Mouse (Mus musculus): ENCODE results near the gene Ptprk.

Gene Ptprk

GRCm38 (mm10) chr10:28523992-28524735 lies 449.5 kb downstream of the Ptprk start:
- no peak for DNase-seq (ENCODE audit: low read depth, low spot score)

- no peak for DNase-seq (ENCODE audit: low read depth, low spot score)
Observed at GRCm38 (mm10) chr10:28540595-28540994, 466.0 kb downstream of the Ptprk start.

GRCm38 (mm10) chr10:28542754-28543153 lies 468.1 kb downstream of the Ptprk start:
- DNase-seq (ENCODE audit: low read depth, low spot score), result no peak

- no peak for DNase-seq (ENCODE audit: low read depth, low spot score)
Observed at GRCm38 (mm10) chr10:28550549-28550948, 475.9 kb downstream of the Ptprk start.

DNA sequence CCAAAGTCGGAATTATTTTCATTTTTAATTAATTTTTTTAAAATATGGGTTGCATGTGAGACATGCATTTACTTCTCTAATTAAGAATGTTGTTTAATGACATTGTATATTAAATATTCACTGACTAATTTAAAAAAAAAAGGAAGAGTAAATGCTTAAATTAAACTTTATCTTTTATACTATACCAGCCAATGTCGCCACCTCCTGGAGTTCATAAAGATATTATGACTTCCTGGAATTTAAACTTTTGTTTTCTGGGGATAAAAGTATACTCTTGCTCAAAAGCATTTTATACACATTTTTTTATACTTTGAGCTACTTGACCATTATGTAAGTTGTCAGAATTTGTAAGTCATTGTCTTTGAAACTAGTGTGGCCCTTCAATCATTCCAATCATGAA lies 477.4 kb downstream of the Ptprk start:
- no peak for DNase-seq (ENCODE audit: low read depth, low spot score)

- no peak for DNase-seq (ENCODE audit: low read depth, low spot score)
Observed at GRCm38 (mm10) chr10:28564110-28564674, 489.6 kb downstream of the Ptprk start.

DNA sequence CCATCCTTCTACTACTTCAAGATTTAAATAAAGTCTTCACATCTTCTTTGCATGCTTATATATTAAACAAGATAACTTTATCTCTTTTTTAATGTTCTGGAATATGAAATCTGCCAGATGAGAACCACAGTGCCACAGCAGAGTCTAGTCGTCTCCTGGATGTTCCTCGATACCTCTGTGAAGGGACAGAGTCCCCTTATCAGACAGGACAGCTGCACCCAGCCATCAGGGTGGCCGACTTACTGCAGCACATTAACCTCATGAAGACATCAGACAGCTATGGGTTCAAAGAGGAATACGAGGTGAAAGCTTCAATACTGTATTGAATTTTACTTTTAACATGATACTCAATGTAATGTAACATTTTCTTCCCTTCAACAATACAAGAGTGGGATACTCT lies 491.8 kb downstream of the Ptprk start:
- DNase-seq (ENCODE audit: low read depth, low spot score), result no peak

- DNase-seq (ENCODE audit: low read depth, low spot score), result no peak
Observed at GRCm38 (mm10) chr10:28566828-28567227, 492.2 kb downstream of the Ptprk start.

DNA sequence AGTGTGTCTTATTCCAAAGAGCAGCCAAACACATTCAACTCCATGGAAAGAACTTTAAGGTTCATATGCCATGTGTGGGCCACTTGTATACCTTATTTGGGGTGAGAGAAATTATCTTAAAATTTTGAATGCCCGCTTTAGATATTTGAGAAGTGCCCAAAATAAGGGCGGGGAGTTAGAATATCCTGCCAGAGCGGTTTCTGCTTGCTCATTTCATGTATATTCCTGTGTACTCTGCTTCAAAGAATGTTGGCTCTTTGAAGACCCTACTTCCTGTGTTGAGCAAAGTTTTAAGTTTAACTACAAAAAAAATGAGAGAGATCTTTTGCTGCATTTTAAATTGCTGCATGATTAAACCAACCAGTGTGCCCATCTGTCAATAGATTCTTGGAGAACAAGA lies 492.8 kb downstream of the Ptprk start:
- DNase-seq (ENCODE audit: low read depth, low spot score), result no peak

DNA sequence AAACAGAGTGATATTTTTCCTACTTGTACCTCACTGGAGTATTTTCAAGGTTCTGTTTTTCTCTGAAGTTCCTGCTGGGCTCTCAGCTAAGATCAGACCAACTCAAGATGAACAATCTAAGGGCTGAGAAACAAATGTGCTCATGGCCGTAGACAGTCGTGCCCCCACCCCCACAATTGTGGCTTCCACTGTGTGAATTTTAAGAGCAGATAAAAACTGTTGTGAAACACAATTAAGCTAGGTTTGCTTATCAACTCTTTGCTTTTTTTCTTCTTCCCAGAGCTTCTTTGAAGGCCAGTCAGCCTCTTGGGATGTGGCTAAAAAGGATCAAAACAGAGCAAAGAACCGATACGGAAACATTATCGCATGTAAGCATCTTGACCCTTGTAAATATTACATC lies 493.4 kb downstream of the Ptprk start:
- DNase-seq (ENCODE audit: low read depth, low spot score), result no peak

DNA sequence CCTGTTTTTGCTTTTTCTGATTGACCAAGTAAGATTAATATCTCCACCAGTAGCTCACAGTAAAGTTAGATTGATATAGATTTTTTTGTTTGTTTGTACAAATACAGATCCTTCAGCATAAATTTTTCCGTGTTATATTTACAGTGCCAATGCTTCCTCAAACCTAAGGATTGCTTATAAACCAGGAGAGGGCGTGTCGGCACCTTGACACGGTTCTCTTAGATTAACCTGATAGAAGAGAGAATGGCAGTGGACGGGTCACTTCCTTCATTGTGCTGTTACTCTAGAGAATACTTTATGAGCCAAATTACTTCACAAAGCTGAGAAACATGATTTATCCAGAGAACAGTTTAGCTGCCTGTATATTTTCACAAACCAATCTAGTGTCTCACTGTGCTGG lies 505.0 kb downstream of the Ptprk start:
- no peak for DNase-seq (ENCODE audit: low read depth, low spot score)

DNA sequence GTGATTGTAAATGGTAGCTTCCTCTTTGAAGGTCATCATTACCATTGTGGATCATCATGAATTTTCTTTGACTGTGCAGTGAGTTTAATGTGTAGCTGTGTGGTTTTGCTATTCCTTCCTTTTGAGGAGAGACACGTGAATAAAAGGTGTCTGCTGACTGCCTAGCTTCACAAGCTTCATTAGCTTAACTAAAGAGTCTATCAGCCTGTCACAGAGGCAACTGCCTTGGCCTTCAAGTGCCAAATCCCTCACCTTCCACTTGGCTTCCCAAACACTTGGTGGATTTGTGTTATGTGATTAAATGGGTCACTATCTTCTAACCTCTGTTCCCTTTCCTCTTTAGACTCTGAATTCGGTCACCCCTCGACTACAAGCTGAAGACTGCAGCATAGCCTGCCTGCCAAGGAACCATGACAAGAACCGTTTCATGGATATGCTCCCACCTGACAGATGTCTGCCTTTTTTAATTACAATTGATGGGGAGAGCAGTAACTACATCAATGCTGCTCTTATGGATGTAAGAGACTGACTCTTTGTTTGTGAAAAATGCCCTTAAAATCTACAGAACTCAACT lies 512.0 kb downstream of the Ptprk start:
- peak; percentile 10 for DNase-seq (ENCODE audit: low read depth, low spot score)

DNA sequence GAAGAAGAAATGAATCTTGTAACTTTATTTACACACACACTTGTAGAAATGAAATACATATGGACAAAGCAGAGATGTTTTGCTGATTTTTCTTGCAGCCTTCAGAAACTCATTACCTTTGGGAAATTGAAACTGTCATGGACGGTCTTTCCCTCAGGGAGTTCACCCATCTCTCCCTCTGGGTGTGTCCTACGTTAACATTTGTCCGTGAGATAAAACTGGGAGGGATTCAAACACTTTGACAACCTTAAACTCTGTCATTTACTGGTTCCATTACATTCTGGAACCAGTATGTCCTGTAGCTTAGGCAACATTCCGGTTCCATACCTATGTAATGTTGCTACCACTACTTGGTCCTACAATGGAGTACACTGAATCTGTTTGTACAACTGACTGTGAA lies 513.8 kb downstream of the Ptprk start:
- DNase-seq (ENCODE audit: low read depth, low spot score), result no peak

DNA sequence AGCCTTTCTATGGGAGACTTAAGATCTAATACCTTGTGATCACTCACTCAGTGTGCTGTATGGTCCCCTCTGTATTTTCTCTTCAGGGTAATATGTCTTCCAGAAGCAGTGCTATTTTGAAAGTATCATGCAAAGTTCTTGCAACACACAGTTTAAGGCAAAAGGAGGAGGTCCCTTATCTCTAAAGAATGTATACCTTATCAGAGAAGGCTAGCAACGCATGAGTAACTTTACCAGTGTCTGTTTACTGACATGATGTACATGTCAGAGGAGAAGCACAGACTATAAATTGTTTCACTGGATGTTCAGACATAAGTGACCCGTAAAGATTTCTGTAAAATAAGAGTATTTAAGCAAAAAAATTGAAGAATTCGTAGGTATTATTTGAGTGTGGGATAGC lies 516.2 kb downstream of the Ptprk start:
- DNase-seq (ENCODE audit: low read depth, low spot score), result no peak

- no peak for DNase-seq (ENCODE audit: low read depth, low spot score)
Observed at GRCm38 (mm10) chr10:28593566-28594292, 519.1 kb downstream of the Ptprk start.

DNA sequence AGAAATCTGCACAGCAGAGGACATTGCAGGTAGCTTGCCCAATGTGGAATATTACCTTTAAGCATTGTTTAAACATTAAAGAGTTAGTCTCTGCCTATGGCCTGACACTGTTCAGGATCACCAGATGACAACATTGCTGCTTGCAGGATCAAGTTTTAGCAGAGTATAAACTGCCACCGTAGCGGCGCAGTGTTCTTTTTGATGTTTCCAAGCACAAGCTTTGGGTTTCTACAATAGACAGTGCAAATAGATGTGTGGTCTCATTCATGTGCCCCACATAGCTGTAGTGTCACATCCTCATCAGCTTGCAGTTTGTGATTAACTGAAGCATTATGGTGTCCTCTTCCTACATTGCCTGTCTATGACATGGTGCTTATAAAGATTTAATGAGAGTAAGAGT lies 522.3 kb downstream of the Ptprk start:
- DNase-seq (ENCODE audit: low read depth, low spot score), result no peak

- no peak for DNase-seq (ENCODE audit: low read depth, low spot score)
Observed at GRCm38 (mm10) chr10:28609136-28609535, 534.5 kb downstream of the Ptprk start.

GRCm38 (mm10) chr10:28614396-28614795 lies 539.8 kb downstream of the Ptprk start:
- DNase-seq (ENCODE audit: low read depth, low spot score), result no peak

DNA sequence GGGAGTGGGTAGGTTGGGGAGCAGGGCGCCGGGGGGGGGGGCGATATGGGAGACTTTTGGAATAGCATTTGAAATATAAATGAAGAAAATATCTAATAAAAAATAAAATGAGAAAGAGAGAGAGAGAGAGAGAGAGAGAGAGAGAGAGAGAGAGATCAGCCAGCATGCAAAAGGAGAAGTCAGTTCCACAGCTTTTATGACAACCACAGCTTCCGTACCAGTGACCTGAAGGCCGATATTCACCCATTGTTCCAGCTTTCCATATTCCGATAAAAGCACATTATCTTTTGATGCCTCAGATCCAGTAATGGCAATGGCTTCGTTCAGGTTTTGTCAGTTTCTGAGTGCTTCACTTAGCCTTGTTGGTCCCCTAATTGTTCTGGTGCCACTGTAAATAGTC lies 542.6 kb downstream of the Ptprk start:
- DNase-seq (ENCODE audit: low read depth, low spot score), result no peak

GRCm38 (mm10) chr10:28618002-28618401 lies 543.4 kb downstream of the Ptprk start:
- DNase-seq (ENCODE audit: low read depth, low spot score), result no peak

DNA sequence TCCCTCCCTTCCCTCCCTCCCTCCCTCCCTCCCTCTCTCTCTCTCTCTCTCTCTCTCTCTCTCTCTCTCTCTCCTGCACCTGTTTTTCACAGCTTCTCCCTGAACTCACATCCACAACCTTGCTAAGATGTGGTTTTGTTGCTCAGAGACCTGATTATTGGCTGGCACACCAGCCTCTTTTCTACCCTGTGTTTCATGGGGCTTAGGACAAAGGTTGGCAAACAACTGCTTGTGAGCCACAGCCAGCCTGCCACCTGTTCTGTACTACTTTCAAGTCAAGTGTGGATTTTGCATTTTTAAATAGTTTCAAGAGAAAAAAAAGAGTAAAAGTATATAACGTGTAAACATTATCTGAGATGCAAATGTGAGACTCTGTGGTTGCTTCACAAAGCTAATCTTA lies 544.8 kb downstream of the Ptprk start:
- DNase-seq (ENCODE audit: low read depth, low spot score), result no peak

DNA sequence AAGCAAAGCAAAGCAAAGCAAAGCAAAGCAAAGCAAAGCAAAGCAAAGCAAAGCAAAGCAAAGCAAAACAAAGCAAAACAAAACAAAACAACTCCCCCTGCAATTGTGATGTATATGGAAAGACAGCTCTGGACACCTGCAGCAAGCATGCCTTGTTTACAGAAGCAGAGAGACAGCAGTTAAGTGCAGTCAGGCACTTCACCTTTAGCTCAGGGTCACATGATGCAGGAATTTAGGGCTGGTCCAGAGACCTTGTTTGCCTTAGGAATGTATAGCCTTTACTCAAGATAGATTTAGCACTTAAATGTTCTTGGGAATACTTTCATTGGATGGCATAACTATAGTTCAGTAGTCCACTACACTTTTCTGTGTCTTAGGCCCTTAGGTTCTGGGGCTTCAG lies 561.5 kb downstream of the Ptprk start:
- peak; percentile 83 for DNase-seq (ENCODE audit: low read depth, low spot score)

DNA sequence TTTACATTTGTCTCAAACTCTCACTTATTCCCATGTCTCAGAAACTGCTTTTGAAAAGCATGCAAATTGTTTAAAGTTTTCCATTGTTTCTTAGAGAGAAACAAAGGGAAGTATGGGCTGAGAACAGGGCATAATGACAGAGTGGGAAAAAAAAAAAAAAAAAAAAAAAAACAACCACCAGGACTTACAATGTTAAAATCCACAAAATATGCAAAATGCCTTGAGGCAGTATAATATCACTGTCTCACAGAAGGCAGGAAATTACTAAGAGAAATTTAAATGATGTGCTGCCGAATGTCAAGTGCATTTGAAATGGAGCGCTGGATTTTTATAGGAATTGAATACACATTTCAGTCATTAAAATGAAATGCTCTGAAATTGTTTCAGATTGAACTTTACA lies 567.3 kb downstream of the Ptprk start:
- no peak for DNase-seq (ENCODE audit: low read depth, low spot score)

All from ES-CJ7 (cell line).